In the genomic region with DNA sequence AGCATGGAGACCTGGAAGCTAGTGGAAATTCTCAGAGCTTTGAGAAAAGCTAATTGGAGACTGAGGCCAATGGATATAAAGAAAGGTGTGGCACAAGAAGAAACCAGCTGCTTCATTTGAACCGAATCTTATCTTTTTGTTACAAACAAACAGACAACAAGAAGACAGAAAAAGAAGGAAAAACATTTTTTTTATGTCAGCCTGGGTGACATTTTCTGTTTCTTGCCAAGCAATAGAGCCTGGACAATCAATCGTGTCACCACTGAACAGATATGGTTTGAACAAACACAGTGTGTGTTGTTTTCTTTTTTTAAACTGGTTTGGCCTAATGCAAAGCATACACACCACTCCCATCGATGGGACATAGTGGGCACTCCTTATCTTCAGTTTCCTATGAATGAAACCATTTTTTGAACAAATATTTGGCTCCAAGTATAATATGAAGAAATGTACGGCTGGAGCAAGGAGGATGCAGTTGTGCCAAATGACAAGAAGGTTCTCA, we compare ENCODE assay signal across 24 mouse cellular contexts.
"Had no signal": no experiment of that assay in that cellular context is flagged by ENCODE, and none has a peak within 500 bp of the region (broad histone marks: within the 10 kb centered on the region; RNA-seq: fewer than 3 reads in every experiment).

No protein-coding gene starts in this region.

- H3K9me3 ChIP-seq: heart, embryonic 10.5 days; heart, embryonic 12.5 days; hindbrain, embryonic 10.5 days; hindbrain, embryonic 12.5 days; intestine, embryonic 15.5 days; limb, embryonic 10.5 days; limb, embryonic 12.5 days had no signal

- H3K4me3 ChIP-seq: gastrocnemius, adult 2 months; heart, embryonic 10.5 days; heart, embryonic 12.5 days; hindbrain, embryonic 10.5 days; hindbrain, embryonic 12.5 days; intestine, embryonic 15.5 days; layer of hippocampus, adult 2 months; left cerebral cortex, adult 2 months; limb, embryonic 10.5 days; limb, embryonic 12.5 days had no signal

- H3K36me3 ChIP-seq: heart, embryonic 10.5 days; heart, embryonic 12.5 days; hindbrain, embryonic 10.5 days; hindbrain, embryonic 12.5 days; intestine, embryonic 15.5 days; limb, embryonic 10.5 days; limb, embryonic 12.5 days had no signal

- H3K27me3 ChIP-seq: heart, embryonic 12.5 days; hindbrain, embryonic 12.5 days; intestine, embryonic 15.5 days; limb, embryonic 12.5 days had no signal

- ATAC-seq: hindbrain, embryonic 16.5 days; inflammation-experienced regulatory T-cells, adult 6 months; intestine, embryonic 15.5 days; intestine, postnatal 0 days had no signal

- H3K4me1 ChIP-seq: heart, embryonic 10.5 days; heart, embryonic 12.5 days; hindbrain, embryonic 10.5 days; hindbrain, embryonic 12.5 days; intestine, embryonic 15.5 days had no signal

- DNase-seq: gastrocnemius, adult 2 months; gastrocnemius, postnatal 10 days; gastrocnemius, postnatal 25 days; heart, adult 18-20 months; heart, postnatal 10 days; heart, postnatal 4 days; kidney, adult 18-20 months; kidney, adult 8-10 months; kidney, postnatal 10 days; kidney, postnatal 25 days; kidney, postnatal 4 days had no signal

- H3K4me2 ChIP-seq: heart, embryonic 12.5 days; hindbrain, embryonic 12.5 days; hindbrain, embryonic 14.5 days; intestine, embryonic 15.5 days; limb, embryonic 12.5 days had no signal

- H3K27ac ChIP-seq: gastrocnemius, adult 2 months; heart, embryonic 10.5 days; hindbrain, embryonic 10.5 days; hindbrain, embryonic 12.5 days; hindbrain, embryonic 14.5 days; intestine, embryonic 15.5 days; layer of hippocampus, adult 2 months; left cerebral cortex, adult 2 months; limb, embryonic 10.5 days; limb, embryonic 12.5 days had no signal

- H3K9ac ChIP-seq: heart, embryonic 12.5 days; hindbrain, embryonic 12.5 days; hindbrain, embryonic 14.5 days; intestine, embryonic 15.5 days; limb, embryonic 12.5 days had no signal
